Mouse (Mus musculus) E14TG2a.4 (cell line): ENCODE data around the gene Trex1.

ENCODE experiments used
- CTCF ChIP-seq: conservative IDR thresholded peaks from 2 replicates; pipeline ENCODE4 v1.5.1; 2014; ENCODE audit warnings: low read length
- NANOG ChIP-seq: IDR thresholded peaks from 2 replicates; pipeline ENCODE4 v1.6.1; 2014; ENCODE audit warnings: borderline replicate concordance, low read length, mixed read lengths

GRCm38 (mm10) chr9:109095137-109095982 is 35.8 kb upstream of the Trex1 start, which contains the start of gene Plxnb1:
- no peak for TF ChIP-seq CTCF
- no peak for TF ChIP-seq NANOG
